Mouse (Mus musculus): ENCODE measurements around the gene Prpf6.

Gene Prpf6

DNA sequence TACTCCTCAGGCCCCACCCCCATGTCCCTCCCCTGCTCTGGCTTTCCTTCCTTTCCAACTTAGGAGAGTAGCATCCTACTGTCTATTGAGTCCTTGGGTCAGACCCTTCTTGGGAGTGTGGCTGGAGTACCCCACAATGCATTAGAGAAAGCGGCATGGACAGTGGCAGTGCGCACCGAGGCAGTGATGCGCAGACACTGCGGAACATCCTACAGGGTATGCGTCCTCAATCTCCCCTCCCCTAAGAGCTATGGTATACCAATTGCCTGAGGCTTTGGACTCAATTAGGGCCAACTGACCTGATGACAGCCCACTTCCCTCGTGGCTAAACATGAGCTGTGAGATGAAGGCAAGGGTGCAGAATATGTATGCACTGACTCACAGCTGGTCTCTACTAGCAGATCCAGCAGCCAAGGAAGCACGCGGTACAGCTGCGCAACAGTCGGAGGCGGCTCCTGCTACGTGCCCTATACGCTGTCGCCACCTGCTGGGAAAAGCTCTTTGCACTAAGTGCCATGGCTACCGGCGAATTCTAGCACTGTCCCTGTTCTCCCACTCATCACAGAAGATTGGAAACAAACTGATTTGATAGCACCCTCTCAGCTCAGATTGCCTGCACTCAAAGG lies 67.4 kb downstream of the Prpf6 start:
- peak in 1 of 2 experiments; percentile 32 for DNase-seq

DNA sequence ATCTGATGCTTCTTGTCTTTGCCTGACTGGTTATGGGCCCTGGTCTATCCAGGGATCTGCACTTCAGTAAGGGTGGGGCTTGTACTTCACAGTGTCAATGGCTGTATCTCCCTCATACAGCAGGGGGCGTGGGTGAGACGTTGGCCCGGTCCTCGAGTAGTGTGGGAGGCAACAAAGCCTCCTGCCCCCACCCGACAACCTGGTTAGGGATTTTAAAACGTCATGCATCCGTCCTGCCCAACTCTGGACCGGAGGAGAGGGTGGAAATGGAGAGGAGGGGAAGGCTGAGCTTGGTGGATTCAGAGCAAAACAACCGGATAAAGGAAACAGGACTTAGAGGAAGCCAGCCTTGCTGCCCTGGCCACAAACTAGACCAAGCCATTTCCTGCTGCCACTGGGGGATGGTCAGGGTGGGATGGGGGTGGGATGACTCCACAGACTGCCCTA lies 68.0 kb downstream of the Prpf6 start:
- DNase-seq, result peak; percentile 61 to 77

DNA sequence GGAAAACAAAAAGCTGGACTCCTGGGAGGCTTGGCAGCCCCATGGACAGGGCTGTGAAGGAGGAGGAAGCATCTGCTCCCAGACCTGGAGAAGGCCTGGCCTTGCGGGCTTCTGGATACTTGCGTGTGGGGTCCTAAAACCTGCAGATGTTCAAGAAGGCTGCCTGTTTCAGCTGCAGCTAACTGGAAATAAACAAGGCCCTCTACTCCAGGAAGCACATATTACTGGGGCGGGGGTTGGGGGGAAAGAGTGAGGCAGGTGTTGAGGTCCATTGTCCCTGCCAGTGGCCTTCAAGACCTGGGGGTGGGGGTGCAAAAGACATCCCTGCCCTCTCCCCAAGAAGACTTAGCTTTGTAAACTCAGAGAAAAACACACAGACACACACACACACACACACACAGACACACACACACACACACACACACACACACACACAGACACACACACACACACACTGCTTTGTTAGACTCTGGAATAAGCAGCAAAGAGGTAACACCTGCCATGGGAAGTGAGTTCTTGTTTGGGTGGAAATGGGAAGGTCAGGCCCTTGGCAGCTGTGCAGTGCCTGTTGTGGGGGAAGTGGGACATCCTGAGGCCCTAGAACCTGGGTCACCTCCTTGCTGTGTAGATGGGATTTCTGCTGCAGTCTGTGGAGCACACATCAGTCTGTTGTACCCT lies 71.1 kb downstream of the Prpf6 start:
- no peak for DNase-seq

DNA sequence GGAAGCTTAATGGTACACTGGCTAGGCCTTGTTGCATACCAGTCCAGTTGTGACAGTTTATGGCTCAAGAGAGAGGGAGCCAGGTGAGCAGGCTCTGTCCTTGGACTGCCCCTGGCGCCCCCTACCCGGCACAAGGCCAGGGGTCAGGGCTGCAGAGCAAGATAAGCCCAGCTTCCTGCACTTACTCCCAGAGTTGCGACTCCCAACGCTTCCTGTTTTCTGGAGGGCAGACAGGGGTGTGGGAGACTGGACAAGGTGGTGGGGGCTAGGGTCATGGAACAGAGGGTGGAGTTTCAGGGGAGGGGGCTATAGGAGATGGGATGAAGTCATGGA lies 71.6 kb downstream of the Prpf6 start:
- DNase-seq, result no peak

DNA sequence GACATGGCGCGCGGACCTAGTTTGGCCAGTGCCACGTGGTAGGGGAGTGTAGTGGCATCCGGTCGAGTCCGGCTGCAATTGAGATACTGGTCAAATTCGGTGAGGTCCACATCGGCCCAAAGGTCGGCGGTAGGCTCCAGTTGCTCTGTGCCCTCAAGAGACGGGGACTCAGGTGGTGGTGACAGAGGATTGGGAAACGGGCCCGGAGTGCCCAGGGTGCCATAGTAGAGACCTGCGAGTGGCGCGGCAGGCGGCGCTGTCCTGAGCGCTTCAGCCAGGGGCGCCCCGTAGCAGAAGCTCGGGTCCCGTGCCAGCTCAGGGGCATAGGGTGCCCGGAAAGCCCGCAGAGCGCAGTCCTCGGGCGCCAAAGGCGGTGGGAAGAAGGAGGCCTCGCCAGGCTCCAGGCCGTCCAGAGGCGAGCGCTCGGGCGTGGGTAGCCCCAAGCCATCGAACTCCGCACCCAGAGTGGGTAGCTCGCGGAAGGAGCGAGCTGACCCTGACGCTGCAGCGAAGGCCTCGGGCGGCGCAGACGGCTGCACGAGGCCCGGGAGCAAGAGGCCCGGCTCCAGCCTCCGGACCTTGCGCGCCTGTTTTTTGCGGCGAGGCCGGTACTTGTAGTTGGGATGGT lies 78.7 kb downstream of the Prpf6 start:
- DNase-seq, result no peak

DNA sequence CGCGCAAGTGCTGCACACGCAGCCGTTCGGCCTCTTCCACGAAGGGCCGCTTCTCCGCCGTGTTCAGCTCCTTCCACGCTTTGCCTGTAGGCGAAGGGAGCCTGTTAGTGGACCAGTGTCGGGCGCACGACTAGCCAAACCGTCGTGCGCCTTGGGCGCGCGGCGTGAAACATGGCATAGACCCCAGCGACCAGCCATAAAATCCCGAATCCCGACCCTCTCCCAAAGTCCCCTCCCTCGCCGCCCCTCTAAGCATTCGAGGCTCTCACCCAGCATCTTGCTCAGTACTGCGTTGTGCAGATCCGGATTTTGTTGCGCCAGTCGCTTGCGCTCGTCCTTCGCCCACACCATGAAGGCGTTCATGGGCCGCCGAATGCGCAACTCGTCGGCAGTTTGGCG lies 79.2 kb downstream of the Prpf6 start:
- no peak for DNase-seq

DNA sequence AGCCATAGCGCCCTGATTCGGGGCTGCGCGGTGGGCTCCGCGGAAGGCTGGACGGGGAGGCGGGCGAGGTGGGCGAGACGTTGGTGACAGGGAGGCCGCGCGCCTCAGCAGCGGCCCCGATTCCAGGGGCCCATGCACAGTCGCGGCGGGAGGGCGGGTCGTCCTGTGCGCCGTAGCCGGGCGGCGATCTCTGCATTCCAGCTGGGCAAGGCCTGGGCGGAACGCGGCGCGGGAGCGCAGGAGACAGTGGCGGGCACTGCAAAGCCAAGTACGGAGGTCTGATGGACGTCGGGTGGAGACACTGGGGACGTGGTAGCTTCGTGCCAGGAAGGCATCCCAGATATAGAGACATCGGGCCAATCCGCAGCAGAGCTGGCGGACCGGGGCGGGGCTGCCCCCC lies 79.7 kb downstream of the Prpf6 start, which contains the start of gene Sox18:
Gene Sox18, minus strand, starts transcription at position 315 of the 400 bp plus-strand sequence.
- no peak for DNase-seq

DNA sequence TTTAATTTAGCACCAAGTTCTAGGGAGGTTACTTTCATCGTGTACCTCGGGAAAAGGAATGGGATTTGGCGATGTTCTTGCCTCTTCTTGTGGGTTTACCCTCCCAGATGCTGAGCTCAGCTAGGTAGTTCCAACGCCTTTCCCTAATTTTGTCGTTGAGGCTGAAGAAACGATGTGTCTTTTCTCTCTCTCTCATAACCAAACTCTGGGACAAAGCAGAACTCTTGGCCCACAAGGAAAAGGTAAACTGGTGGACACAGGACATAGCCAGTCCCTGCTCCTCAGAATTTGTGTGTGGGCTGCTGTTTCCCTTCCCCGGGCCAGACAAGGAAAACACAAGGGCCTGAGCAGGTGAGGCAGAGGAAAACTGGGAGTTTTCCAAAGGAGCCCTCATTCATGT lies 80.3 kb downstream of the Prpf6 start:
- DNase-seq, result no peak

DNA sequence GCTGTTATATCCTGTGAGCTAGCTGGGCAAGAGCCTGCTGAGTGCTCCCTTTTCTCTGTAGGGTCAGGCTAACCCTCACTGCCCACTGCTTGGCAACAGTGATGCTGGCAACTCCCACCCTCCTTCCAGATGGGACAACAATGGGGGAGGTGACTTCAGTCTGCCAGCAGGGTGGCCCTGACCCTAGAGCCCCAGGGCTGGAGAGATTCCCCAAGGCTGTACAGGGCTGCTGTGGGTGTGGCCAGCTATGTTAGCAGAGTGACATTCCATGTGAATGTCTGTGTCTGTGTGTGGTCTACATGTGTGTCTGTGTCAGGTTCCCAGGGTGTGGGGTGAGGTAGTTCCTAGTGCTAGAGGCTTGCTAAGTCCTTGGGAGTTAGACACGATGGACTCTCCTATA lies 81.8 kb downstream of the Prpf6 start:
- DNase-seq, result no peak

DNA sequence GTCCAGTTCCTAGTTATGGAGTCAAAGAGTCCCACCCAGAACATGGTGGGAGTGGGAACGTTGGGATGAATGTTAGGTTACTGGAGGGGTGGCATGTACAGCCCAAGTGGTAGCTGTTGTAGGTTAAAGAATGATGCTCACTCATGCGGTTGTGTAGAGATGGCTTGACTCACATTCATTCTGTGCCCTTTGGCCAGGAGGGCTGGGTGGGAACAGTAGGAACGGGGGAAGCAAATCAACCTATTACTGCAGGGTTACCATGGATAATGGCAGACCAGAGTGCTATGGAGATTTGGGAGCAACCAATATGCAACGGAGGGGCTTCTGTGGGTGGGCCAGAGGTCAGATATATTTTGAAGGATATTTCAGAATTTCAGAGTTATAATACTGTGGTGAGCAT lies 83.3 kb downstream of the Prpf6 start:
- DNase-seq, result no peak

DNA sequence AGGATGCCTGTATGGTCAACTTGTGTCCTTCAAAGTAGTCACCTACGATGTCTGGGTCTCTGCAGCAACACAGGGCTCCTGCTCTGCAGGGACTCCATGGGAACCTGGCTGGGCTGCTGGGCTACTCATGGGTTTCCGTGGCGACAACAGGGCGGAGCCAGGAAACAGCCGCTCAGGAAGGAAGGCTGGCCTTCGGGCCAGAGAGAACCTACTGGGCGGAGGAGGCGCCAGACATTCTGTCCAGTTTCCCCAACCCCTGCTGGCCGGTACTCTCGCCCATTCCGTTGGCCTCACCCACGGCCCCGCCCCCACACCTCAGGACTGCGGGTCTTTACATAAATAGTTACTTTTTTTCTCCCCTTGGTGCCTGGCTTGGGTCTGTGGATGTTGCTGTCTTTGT lies 83.8 kb downstream of the Prpf6 start:
- no peak for DNase-seq

DNA sequence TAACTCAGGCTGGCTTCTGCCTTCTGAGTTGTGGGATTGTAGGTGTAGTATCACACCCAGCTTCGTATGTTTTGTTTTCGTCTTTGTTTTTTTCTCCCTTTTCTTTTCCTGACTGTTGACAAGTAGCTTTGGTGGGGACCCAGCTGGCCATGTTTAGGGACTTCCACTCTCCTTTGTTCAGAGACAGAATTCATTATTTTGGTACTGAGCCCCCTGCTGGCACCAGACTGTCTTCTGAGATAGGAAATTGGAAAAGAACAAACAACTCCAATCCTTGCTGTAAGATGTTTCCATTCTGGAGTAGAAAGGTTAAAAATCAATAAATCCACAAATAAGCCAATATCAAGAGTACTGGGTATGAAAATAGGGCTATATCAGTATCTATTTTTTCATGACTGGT lies 84.8 kb downstream of the Prpf6 start:
- DNase-seq, result no peak

DNA sequence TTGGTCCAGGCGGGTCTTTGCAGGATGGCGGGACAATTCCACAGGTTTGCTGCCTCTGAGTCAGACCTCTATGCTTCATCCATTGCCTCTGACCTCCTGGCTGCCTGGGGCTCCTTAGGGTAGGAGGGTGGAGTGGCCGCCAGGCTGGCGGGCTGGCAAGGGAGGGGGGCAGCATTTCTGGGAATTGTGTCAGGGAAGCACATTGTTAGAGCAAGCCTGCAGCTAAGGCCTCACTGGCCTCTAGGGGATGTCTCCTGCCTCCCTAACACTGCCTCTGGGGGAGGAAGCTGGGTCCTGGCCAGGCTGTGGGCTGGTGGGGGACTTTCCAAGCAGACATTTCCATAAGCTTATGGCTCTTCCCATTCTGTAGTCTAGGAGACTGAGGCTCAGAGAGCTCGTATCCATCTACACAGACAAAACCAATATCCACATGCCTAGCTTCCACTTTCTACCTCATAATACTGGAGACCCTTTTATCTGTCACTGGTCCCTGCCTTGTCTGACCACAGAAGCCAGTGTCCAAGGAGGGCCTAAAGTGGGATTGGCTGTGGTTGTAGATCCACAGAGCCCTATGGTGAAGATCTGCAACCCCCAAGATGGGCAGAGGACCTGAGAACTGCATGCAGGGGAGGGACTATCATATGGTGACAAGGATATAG lies 85.6 kb downstream of the Prpf6 start:
- DNase-seq, result no peak

DNA sequence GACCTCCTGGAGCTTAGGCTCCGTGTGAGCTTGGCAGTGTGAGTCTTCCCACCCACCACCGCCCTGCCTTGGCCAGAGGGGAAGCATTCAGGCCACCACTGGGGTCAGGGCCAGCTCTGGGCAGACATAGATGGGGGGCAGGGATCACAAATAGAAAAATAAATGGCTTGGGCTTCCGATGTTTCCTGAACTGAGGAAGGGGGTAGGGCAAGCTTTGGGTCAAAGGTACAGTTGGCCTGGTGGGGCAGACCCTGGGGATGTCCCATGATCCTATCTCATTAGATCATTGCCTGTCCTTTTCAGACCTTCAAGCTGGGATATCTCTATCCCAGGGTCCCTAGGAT lies 86.1 kb downstream of the Prpf6 start:
- DNase-seq, result no peak

DNA sequence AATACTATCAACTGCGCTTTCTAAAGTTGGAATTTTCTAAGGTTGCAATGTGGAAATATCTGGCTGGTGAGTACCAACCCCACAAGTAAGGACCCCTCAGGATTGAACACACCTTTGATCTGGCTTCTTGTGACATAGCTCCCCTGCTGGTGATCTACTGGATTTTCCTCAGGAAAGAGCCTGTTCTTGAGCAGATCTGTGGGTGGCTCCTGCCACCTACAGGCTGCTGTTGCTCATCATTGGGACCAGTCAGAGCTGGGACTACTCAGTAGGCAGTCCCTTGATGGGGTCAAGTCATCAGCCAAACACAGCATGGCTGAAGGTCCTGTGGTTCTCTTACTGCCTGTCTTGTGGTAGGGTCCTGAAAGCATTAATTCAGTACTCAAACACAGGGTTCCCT lies 87.1 kb downstream of the Prpf6 start:
- DNase-seq, result peak; percentile 61 to 69

DNA sequence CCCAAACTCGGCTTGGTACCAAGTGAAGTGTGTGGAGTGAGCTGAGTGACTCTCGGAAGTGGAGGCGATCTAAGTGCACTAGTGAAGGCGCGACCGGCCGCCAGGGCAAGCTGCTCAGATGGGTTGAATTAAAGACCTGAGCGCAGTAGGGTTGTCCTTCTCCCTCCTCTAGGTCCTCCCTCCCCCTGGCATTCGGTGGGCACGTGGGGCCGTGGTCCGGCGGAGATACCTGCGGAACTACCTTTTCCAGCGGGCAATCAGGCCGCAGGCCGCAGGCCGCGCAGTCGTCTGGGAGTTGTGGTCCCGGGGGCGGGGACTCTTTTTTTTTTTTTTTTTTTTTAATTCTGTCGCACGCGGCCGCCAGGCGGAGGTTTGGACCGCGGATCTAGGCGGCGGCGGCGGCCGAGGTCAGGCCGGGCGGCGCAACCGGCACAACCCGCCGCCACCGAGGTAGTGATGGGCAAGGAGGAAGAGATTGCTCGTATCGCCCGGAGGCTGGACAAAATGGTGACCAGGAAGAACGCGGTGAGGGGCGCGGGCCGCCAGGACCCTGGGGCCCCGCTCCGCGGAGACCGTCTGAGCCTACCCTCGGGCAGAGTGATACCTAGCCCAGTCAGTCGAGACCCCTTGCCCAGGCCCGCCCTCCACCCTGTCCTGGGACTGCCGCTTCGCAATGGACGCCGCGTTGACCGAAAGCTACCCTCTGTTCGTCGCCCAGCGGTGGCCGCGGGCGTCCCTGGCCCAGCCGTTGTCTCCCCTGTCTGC lies 88.5 kb downstream of the Prpf6 start, which contains the start of gene Tcea2:
Gene Tcea2, plus strand, starts transcription at position 360 of the 765 bp plus-strand sequence.
- DNase-seq, result peak; percentile 67 to 71

DNA sequence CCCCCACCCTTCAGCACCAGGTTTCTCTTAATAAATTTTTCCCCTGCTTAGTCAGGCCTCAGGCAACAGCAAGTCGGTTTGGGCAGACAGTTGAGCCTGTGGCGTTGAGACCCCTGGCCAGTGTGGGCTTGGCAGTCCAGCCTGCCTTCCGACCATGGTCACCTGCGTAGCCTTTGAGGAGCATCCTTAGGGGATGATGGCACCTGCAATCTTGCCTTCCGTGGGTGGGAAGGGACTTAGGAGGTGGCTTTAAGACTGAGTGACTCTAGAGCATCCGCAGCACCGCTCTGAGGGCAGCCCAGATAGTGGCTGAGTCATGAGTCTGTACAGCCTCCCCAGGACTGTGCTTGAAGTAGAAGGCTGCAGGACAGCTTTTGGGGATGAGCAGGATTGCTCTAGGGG lies 89.0 kb downstream of the Prpf6 start:
- DNase-seq, result no peak

DNA sequence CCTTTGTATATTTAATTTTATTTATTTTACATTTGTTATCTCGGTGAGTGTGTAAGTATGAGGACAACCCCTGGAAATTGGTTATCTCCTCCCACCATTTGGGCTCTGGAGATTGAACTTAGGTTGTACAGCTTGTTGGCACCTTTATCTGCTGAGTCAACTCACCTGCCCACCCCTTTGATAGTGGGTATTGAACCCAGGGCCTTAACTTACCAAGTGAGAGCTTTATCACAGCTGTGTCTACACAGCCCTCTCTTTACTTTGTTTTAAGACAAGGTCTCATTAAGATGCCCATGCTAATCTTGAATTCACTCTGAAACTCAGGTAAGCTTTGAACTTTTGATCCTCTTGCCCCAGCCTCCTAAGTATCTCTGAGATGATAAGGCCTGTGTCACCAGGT lies 90.3 kb downstream of the Prpf6 start:
- no peak for DNase-seq

DNA sequence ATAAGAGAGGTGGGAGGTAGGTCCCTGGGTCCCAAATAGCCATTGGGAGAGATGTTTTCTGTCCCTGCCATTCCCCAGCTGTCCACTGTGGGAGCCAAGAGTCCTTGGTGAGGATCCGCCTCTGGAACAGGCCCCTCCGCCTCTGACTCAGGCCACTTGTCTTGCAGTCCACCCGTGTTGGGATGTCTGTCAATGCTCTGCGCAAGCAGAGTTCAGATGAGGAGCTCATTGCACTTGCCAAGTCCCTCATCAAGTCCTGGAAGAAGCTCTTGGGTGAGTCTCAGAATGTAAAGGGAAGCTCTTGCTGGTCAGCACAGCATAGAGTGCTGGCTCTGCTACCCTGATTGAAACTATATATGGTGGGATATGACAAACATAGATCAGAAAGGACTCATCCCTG lies 91.7 kb downstream of the Prpf6 start:
- no peak for DNase-seq

DNA sequence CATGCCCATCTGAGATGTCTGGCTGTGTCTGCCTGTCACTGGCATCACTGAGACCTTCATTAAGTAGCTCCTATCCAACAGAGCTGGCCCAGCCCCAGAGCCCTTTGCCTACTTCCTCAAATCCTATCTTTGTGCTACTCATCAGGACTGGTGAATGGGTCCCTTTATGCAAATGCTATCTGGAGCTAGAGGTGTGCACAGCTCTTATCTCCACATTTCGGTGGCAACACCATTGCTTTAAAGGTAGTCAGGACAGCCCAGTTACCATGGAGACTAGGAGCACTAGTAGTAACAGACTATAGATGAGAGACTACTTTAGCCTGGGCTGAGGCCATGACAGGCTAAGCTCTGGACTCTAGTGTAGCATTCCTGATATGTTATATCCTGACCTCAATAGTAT lies 93.0 kb downstream of the Prpf6 start:
- no peak for DNase-seq

DNA sequence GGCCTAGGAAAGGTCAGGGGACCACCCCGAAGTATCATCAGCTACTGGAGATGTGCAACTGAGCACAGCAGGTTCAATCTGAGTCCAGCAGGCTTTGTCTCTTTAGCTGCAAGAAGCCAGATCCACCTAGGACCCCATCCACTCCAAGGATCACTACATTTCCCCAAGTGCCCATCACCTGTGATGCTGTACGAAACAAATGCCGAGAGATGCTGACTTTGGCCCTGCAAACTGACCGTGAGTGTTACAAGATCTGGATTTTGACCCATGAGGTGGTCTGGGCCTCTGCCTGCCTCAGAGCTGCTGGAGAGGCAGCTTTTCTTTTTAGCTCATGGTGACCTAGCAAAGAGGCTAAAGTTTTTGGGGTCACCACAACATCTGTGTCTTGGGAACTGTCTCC lies 94.0 kb downstream of the Prpf6 start:
- DNase-seq, result no peak

DNA sequence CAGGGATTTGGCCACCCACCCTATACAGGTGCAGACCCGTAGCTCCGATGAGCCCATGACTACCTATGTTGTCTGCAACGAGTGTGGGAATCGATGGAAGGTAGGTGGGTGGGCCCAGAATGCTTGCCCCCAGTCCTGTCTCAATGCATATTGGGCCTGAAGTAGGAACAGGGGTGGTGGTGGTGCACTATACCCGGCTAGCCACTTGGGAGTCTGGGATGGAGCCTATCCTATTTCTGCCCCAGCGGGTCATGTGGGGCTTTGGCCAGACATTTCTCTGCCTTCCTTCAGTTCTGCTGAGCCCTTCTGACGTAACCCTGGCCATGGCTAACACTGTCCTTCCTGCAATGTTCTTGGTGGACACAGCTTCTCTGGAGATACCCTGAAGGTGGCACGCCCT lies 95.9 kb downstream of the Prpf6 start:
- no peak for DNase-seq

DNA sequence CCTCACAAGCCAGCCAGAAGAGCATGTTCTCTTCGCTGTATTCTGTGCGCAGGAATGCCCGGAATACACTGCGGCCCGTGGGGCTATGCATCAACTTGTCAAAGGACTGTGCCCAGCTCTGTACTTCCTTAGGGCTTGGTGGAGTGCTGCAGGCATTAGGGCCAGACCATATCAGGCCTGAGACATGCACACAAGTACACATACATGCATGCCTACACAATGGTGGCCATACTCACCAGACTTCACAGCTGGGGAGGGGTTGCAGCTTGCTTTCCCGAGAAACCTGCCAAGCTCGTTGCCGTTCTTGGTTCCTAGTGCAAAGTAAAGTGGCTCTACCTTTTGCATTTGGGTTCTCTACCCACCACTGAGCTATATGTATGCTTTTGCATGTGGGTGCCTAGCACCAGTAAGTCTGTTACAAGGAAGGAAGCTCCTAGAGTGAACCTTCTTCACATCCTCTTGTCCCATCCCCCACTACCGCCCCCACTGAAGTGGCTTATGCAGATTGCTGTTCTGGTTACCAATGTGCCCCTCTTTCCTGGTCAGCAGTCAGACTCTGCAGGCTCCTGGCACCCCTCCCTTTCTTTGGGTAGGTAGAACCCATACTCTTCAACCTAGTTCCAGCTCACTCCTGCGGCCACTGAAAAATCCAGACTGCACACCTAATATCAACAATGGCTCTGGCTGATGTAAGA lies 97.9 kb downstream of the Prpf6 start:
- no peak for DNase-seq
